Mouse (Mus musculus) spleen, postnatal 10 days (tissue): ENCODE data around the gene Slc16a9.
"Not testable (repeated sequence)": the region's sequence is repeated elsewhere in the genome, so short reads cannot be mapped to it uniquely, and the experiment has no call there.

Experiments used
- DNase-seq, 2 experiments: peaks; one replicate each; pipeline ENCODE4 v3.0.0; 2021 to 2022; ENCODE audit warnings: low spot score in 2 of 2

Slc16a9 gene

GRCm38 (mm10) chr10:70244921-70245558, at the start of gene Slc16a9:
TSS of gene Slc16a9 (plus strand) at chr10:70245100.
- DNase-seq = peak in 1 of 2 experiments; percentile 32

- DNase-seq = no peak
These were observed 49.6 kb upstream of the Slc16a9 start for GRCm38 (mm10) chr10:70195279-70195678.

- no peak for DNase-seq
These were observed 49.1 kb upstream of the Slc16a9 start for GRCm38 (mm10) chr10:70195786-70196185.

- no peak for DNase-seq
These were observed 48.2 kb upstream of the Slc16a9 start for GRCm38 (mm10) chr10:70196666-70197065.

GRCm38 (mm10) chr10:70197601-70198000, 47.3 kb upstream of the Slc16a9 start:
- DNase-seq = no peak

GRCm38 (mm10) chr10:70198012-70198411, 46.9 kb upstream of the Slc16a9 start:
- no peak for DNase-seq

GRCm38 (mm10) chr10:70198951-70199463, 45.9 kb upstream of the Slc16a9 start:
- no peak for DNase-seq

- no peak for DNase-seq
These were observed 45.3 kb upstream of the Slc16a9 start for GRCm38 (mm10) chr10:70199466-70200210.

- no peak for DNase-seq
These were observed 43.9 kb upstream of the Slc16a9 start for GRCm38 (mm10) chr10:70200889-70201500.

- DNase-seq = no peak
These were observed 40.1 kb upstream of the Slc16a9 start, which contains the start of gene Mrln for GRCm38 (mm10) chr10:70204505-70205399. TSS of gene Mrln (plus strand) at chr10:70204664.

- DNase-seq = no peak
These were observed 33.6 kb upstream of the Slc16a9 start for GRCm38 (mm10) chr10:70211281-70211680.

GRCm38 (mm10) chr10:70220971-70221370, 23.9 kb upstream of the Slc16a9 start:
- no peak for DNase-seq

- DNase-seq = not testable (repeated sequence)
These were observed 22.7 kb upstream of the Slc16a9 start for GRCm38 (mm10) chr10:70222231-70222630.

GRCm38 (mm10) chr10:70224571-70224970, 20.3 kb upstream of the Slc16a9 start:
- DNase-seq = no peak

- no peak for DNase-seq
These were observed 19.1 kb upstream of the Slc16a9 start for GRCm38 (mm10) chr10:70225760-70226159.

- DNase-seq = no peak
These were observed 18.3 kb upstream of the Slc16a9 start for GRCm38 (mm10) chr10:70226608-70227007.

- no peak for DNase-seq
These were observed 14.5 kb upstream of the Slc16a9 start for GRCm38 (mm10) chr10:70230352-70230751.

- no peak for DNase-seq
These were observed 7.0 kb upstream of the Slc16a9 start for GRCm38 (mm10) chr10:70237936-70238335.

- DNase-seq = no peak
These were observed 2.0 kb upstream of the Slc16a9 start for GRCm38 (mm10) chr10:70242751-70243444.

- DNase-seq = no peak
These were observed 652 bp downstream of the Slc16a9 start for GRCm38 (mm10) chr10:70245559-70245945.

GRCm38 (mm10) chr10:70246076-70246475, 1.2 kb downstream of the Slc16a9 start:
- no peak for DNase-seq
